Mouse (Mus musculus): ENCODE data around the gene Pde4b. TPM values are rescaled to one million over a fixed set of nuclear protein-coding genes. Genes with fewer than 3 reads are reported as not detected.

Gene Pde4b
- polyA plus RNA-seq, 2 experiments from 2014 or later, result 57.3 to 59.4 TPM

GRCm38 (mm10) chr4:102297558-102297957 lies 210.2 kb downstream of the Pde4b start:
- no peak for ATAC-seq

GRCm38 (mm10) chr4:102302568-102302967 lies 215.2 kb downstream of the Pde4b start:
- ATAC-seq, result no peak

GRCm38 (mm10) chr4:102307661-102308297 lies 220.4 kb downstream of the Pde4b start:
- no peak for ATAC-seq

DNA sequence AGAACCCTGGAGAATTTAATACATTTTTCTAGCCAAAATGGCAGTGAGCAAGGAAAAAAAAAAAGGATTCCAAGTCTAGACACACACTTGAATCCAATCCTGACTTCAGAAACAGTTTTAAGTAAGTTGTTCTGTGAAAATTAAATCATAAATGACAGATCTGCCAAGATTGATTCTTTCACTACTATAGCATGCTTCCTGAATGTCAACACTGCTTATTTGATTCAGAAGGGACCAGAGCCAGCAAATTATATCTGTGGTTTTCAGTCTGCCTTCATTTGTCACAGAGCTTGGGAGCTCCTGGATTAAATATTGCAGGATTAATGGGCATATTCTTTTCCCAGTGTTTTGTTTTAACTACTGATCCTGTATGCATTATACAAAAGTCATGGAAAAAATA lies 223.3 kb downstream of the Pde4b start:
- ATAC-seq, result no peak

GRCm38 (mm10) chr4:102316011-102316410 lies 228.7 kb downstream of the Pde4b start:
- ATAC-seq, result no peak

GRCm38 (mm10) chr4:102316699-102317285 lies 229.4 kb downstream of the Pde4b start:
- ATAC-seq, result no peak

GRCm38 (mm10) chr4:102318596-102318995 lies 231.3 kb downstream of the Pde4b start:
- no peak for ATAC-seq

DNA sequence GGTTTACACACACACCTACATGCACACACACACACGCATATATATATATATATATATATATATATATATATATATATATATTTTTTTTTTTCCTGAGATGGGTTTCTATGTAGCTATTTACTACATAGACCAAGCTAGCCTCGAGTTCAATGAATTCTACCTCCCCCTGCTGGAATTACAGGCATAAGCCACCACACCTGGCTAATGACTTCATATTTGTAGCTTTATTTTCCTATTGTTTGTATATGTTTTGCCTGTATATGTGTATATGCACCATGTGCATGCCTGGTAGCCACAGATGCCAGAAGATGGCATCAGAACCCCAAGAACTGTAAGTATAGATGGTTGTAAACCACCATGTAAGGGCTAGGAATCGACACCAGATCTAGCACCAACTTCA lies 234.0 kb downstream of the Pde4b start:
- ATAC-seq, result no peak

DNA sequence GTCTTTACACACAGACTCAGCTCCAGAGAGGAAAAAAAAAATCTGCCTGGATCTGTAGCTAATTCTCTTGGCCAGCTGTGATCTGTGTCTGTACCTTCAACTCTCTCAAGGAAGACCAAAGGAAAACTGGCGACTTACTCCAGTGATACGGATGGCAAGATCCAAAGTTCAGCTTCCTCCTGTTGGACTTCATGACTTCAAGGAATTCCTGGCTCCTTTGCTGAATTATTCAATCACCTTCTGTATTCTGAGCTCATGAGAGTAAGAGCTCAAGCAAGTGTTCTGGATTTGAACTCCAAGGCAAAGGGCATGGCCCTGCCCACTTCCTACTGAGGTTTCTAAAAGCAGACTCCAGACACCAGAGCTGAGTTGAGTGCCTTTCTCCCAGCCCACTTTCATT lies 245.0 kb downstream of the Pde4b start:
- no peak for ATAC-seq

DNA sequence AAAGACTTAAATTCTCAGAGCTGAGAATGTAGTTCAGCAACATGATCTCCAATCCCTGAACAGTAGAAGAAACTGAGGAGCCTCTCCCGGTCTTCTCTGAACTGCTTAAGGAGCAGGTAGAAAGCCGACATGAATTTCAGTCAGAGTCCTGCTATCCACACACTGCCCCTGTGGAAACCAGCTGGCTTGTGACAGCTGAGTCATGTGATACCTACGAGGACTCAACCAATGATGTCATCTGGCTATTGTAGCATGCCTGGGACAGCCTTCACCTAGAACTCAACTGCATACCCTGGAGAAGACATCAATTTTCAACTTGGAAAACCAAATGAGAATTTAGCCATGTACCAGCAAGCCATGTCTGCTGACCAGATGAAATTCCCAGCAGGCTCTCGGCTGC lies 245.5 kb downstream of the Pde4b start:
- no peak for ATAC-seq

DNA sequence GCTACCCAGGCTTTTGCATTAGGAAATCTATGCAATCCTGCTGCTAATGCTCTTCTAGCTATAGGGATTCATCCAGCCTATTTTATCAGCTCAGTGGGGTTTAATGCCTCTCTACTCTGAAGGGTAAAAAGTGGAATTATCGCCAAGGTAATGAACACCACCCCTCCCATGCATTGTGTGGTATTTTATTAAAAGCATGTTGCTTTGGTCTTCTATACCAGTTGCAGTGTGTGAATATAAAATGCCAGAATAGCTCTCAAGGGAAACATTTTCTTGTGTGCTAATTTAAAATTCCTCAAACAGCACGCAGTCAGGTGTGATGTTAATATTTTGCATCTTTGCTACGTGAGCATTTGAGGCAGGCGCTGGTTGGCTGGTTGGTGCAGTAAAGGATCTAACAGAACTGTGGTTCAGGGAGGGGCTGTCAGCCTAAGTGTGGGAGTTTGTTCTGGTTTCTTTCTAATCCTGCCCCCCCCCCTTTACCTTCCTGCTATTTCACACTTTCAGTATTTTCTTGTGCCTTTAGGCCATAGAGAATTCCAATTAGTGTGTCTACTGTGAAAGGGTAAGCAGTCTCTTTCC lies 259.7 kb downstream of the Pde4b start:
- no peak for ATAC-seq

DNA sequence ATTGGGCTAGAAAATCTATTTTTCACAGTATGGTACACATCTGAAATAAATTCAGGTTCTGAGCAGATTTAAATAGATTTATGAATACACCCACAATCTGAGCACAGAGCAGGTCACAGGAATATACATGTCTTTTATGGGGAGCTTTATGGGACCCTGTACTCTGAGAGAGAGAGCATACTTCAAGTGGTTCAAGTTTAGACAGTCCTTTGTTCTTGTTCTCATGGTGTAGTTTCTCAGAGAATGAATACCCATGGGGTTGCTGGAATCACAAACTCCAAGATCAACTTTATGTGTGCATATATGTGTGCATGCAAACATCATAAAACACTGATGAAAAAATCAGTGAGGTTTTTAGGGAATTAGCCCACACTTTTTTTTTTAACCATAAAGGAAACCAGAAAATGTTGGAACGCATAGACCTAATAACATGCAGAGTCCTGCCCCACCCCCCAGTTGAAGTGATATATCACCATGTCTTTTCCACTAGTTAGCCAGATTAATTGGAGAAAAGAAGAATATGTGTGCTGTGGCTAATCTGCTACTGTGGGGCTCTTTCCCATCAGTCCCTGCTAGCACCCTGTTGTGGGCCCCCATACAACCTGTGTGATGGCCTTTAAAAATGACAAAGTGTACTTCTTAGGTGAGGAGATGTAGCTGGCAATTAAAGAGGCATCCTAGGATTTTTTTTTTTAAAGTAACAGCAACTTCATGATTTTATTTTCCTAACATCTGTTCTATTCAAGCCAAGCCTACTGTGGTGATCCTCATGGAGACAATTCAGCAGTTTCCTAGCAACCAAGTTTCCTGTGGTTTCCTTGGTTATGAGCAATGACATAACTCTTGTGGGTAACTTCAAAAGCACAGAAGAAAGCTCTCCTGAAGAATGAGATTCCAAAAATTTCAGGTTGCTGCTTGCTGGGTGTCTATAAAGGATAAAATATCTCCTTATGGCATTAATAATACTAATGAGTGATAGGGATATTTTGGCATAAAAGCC lies 264.4 kb downstream of the Pde4b start:
- ATAC-seq, result no peak

DNA sequence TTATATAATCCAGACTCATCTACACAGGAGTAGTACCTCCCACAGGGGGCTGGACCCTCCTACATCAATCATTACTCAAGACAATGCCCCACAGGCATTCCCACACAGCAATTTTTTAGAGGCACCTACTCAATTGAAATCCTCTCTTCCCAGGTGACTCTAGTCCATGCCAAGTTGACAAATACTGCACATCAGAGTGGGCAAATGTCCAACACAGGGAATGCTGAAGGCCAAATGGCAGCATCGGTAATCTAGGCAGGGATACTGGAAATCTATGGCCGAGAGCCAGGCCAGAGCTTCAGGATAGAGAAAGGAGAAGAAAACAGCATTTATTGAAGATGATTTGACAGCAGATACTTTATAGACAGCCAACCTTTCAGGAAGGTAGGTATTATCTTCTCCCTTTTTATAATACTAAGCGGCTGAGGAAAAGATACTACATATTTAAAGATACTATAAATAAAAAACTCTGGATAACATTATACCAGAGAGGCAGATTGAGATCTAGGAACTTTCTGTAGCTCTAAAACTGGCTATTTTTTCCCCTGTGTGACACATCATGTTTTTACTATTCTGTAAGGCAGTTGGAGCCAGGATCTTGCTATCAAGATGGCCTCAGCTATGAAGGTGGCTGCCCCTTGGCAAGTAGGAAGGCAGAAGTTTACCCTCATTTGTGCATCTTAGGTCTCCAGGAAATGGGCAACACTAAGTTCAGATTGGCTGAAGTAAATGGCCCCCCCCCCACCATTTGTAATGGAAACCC lies 266.5 kb downstream of the Pde4b start:
- ATAC-seq, result no peak

GRCm38 (mm10) chr4:102368105-102368735 lies 280.9 kb downstream of the Pde4b start:
- no peak for ATAC-seq

- ATAC-seq, result no peak
Observed at GRCm38 (mm10) chr4:102374614-102375013, 287.3 kb downstream of the Pde4b start.

- no peak for ATAC-seq
Observed at GRCm38 (mm10) chr4:102382763-102383505, 295.6 kb downstream of the Pde4b start.

DNA sequence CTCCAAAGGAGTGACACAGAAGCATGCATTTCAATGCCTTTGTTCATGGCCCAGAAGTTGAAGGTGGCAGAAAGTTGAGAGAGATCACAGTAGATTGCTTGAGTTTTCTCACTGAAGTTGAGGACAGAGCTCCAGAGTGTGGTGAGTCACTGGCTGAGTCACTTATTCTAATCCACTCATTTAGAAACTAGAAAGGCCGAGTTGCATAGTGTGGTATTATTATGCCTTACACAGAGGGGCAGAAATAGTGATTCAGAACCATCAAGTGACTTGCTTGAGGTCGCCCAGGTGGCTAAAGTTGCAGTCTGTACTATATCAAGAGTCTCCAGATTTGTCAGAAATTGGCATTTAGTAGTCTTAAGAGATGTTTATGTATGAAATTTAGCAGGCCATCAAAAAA lies 306.3 kb downstream of the Pde4b start:
- peak; percentile 49 for ATAC-seq

GRCm38 (mm10) chr4:102397334-102397733 lies 310.0 kb downstream of the Pde4b start:
- no peak for ATAC-seq

DNA sequence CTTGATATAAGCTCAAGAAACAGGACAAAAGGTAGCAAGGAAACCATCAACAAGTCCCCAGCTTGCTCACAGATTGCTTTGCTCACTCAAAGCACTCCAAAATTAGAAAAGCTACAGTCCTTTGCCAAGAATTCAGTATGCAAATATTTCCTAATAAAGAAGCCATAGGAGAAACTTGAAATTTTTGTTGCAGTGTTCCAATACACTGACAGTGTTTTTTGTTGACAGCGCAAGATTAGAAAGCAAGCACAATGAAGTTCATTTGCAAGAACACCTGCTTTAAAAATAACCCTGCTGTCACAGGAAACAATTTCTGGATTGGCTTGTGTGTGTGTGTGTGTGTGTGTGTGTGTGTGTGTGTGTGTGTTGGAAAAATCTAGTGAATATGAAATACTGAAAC lies 311.2 kb downstream of the Pde4b start:
- no peak for ATAC-seq

- no peak for ATAC-seq
Observed at GRCm38 (mm10) chr4:102406848-102407247, 319.5 kb downstream of the Pde4b start.

DNA sequence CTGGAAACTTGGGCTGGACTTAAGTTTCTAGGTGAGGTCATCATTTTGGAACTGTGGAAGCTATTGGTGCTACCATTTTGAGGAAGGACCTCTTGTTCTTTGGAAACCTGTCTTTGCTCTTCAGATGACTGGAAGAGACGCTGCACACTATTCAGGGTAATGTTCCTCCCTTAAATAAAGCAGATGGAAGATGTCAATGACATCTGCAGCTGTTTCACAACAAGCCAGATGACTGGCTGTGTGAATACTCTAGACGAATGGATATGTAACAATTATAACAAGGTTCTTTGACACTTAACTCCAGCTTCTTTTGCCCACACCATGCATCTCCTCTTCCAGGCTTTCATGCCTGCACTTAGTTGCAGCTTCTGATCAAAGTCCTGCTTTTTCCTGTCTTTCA lies 320.8 kb downstream of the Pde4b start:
- ATAC-seq, result no peak

Data from activated CD4-positive, CD25-positive, alpha-beta regulatory T cell, adult 4 months (primary cell).